ENCODE assay signal across 8 mouse cellular contexts in genomic region chr5:53355069-53355468, GRCm38 (mm10).
A peak's percentile ranks its signal among the peaks of the same experiment; 100 is the strongest.
DNase-seq lines count a peak whose midpoint lies in the region; ATAC-seq and TF ChIP-seq lines count a peak whose summit lies in the region.

No protein-coding gene starts in this region.

- intact Hi-C loops in gastrocnemius, adult 2 months (cut with DNase I) = loop anchor here (1.0 to 5.0 kb wide), 3 partner anchors 240 to 317 kb away; no protein-coding TSS in a partner anchor

- H3K9ac ChIP-seq in hindbrain, postnatal 0 days (replicated peaks; ENCODE audit: low read length) = no peak overlapping the region

- under 1% methylated on average over 6 of the region's 6 CpGs for WGBS in hindbrain, postnatal 0 days
- WGBS in macrophage (ENCODE audit: missing documents) = 1% methylated on average over 6 of the region's 6 CpGs

- H3K36me3 ChIP-seq in hindbrain, postnatal 0 days (ENCODE audit: insufficient read depth, low read length) = no peaks in the 10 kb centered on the region
- H3K36me3 ChIP-seq in macrophage (ENCODE audit: inconsistent target) = no peaks in the 10 kb centered on the region

- DNase-seq in R1 (ENCODE audit: low read depth, low spot score) = peak; percentile 98
- peak; percentile 78 to 85 for DNase-seq in cerebellum, postnatal 25 days
- DNase-seq in gastrocnemius, adult 2 months = peak; percentile 86
- DNase-seq in hindbrain, postnatal 0 days (ENCODE audit: low spot score) = peak; percentile 88
- DNase-seq in left cerebral cortex, adult 18-20 months (ENCODE audit: low spot score in 2 of 2) = peak; percentile 84 to 85
- peak; percentile 61 for DNase-seq in retina, postnatal 7 days (ENCODE audit: low read depth, low spot score)
- peak; percentile 89 for DNase-seq in thymus, postnatal 4 days

- peak overlapping the region; percentile 14; the same call in 1 of the 2 replicates for H3K4me2 ChIP-seq in hindbrain, postnatal 0 days (ENCODE audit: low read depth, low read length)

- peak; percentile 91 for ATAC-seq in hindbrain, postnatal 0 days

- no peaks in the 10 kb centered on the region for H3K9me3 ChIP-seq in hindbrain, postnatal 0 days (ENCODE audit: low read length)

- no peak overlapping the region for H3K27ac ChIP-seq in gastrocnemius, adult 2 months
- H3K27ac ChIP-seq in hindbrain, postnatal 0 days = no peak overlapping the region
- peak overlapping the region; percentile 38 for H3K27ac ChIP-seq in macrophage

- no peaks in the 10 kb centered on the region for H3K27me3 ChIP-seq in hindbrain, postnatal 0 days (ENCODE audit: insufficient read depth, low read length)

- 0 out of 2 replicates have a peak overlapping the region, but pooled peaks have one; percentile 4 for H3K4me3 ChIP-seq in gastrocnemius, adult 2 months
- H3K4me3 ChIP-seq in hindbrain, postnatal 0 days (ENCODE audit: low read length) = no peak overlapping the region
- H3K4me3 ChIP-seq in macrophage (ENCODE audit: inconsistent target) = no peak overlapping the region

- no peaks in the 10 kb centered on the region for H3K4me1 ChIP-seq in hindbrain, postnatal 0 days (ENCODE audit: insufficient read depth, low read length)

- H3K79me2 ChIP-seq in macrophage (ENCODE audit: inconsistent target) = no peaks in the 10 kb centered on the region

- TF ChIP-seq CTCF in gastrocnemius, adult 2 months (IDR thresholded peaks at IDR 0.05) = no peak; the same call in none of the 2 replicates
- peak; percentile 97 for TF ChIP-seq CTCF in hindbrain, postnatal 0 days (IDR thresholded peaks at IDR 0.05; ENCODE audit: low read depth)
